Mouse (Mus musculus): ENCODE measurements around the gene Ctrc.

GRCm38 (mm10) chr4:141875481-141876108, 29.4 kb upstream of the Ctrc start:
- no peak for TF ChIP-seq CTCF (conservative IDR thresholded peaks at IDR 0.05; ENCODE audit: low read length)
- TF ChIP-seq NANOG (IDR thresholded peaks at IDR 0.05; ENCODE audit: borderline replicate concordance, low read length): no peak

Data from E14TG2a.4 (cell line).